Mouse (Mus musculus) ES-E14 (cell line): ENCODE data around the gene Vmn1r68.

Experiments
- CHD2 ChIP-seq: IDR thresholded peaks from 2 replicates; pipeline ENCODE4 v1.6.1; 2014; ENCODE audit warnings: mild to moderate bottlenecking, low read depth, low read length, inconsistent platforms
- HCFC1 ChIP-seq: IDR thresholded peaks from 2 replicates; pipeline ENCODE4 v1.6.1; 2012; ENCODE audit warnings: low read length, inconsistent platforms, borderline replicate concordance; ENCODE audit not compliant: insufficient read depth
- MAFK ChIP-seq: IDR thresholded peaks from 2 replicates; pipeline ENCODE4 v1.6.1; 2014; ENCODE audit warnings: mild to moderate bottlenecking, low read depth, low read length, inconsistent platforms; ENCODE audit not compliant: insufficient read depth
- ZC3H11A ChIP-seq: IDR thresholded peaks from 2 replicates; pipeline ENCODE4 v1.6.1; 2012; ENCODE audit warnings: low read depth, mild to moderate bottlenecking, inconsistent platforms, low read length, borderline replicate concordance
- ZNF384 ChIP-seq: IDR thresholded peaks from 2 replicates; pipeline ENCODE4 v1.6.1; 2012; ENCODE audit warnings: low read depth, low read length, inconsistent platforms

- TF ChIP-seq CHD2 (no peak), ZC3H11A (no peak), ZNF384 (no peak), HCFC1 (peak; percentile 83), MAFK (no peak)
Measured at GRCm38 (mm10) chr7:10480588-10481233, 77.6 kb downstream of the Vmn1r68 start.
